Mouse (Mus musculus): ENCODE measurements around the gene Myo10. TPM values are rescaled to one million over a fixed set of nuclear protein-coding genes. Genes with fewer than 3 reads are reported as not detected.

Gene Myo10
- polyA plus RNA-seq, 1 experiment from 2014 or later, result 3.9 TPM

DNA sequence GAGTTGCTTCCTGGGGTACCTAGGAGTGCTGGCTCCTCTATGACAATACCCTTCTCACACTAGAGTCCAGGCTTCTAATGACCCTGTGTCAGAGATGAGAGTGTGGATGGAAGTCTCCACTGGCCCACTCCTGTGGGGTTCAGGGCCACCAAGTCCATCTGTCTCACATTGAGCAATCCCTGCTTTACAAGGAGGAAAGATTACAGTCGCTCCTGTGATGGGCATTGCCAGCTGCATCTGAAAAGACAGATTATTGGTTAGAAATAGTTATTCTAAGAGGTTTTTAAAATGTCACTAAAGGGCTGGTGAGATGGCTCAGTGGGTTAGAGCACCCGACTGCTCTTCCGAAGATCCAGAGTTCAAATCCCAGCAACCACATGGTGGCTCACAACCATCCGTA is 72.4 kb downstream of the Myo10 start:
- H3K9ac ChIP-seq, result no peak overlapping the region
- no peak overlapping the region for H3K4me3 ChIP-seq (replicated peaks)
- no peaks in the 10 kb centered on the region for H3K36me3 ChIP-seq (replicated peaks)
- no peak for ATAC-seq (ENCODE audit: insufficient read depth)
- H3K4me1 ChIP-seq (replicated peaks), result 0 out of 2 replicates have a peak, but pooled peaks cover 11% of the 10 kb centered on the region
- WGBS (ENCODE audit: insufficient replicate concordance), result 81% methylated on average over 4 of the region's 4 CpGs
- H3K27me3 ChIP-seq, result no peaks in the 10 kb centered on the region
- no peak overlapping the region for H3K27ac ChIP-seq (replicated peaks)
- no peaks in the 10 kb centered on the region for H3K9me3 ChIP-seq (replicated peaks)
- no peak overlapping the region for H3K4me2 ChIP-seq

DNA sequence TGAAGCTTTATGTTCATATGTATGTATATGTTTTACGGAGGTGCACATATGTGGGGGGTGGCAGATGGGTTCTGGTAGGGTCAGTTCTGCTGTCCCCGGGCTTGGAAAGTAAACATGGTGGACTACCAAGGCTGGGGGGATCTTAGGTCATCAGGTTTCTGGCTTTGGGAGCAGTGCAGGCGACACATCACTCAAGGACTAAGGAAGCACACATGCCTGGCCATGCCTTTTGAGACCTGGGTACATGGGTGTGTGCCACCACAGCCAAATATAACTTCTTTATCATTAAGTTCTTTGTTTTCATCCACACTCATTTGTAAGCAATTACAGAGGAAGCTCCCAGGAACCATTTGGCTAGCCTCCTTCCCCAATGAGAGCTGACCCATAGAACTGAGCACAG is 72.9 kb downstream of the Myo10 start:
- Histone ChIP-seq H3K36me3 (replicated peaks) (no peaks in the 10 kb centered on the region), H3K9ac (no peak overlapping the region), H3K4me1 (replicated peaks) (0 out of 2 replicates have a peak, but pooled peaks cover 11% of the 10 kb centered on the region), H3K9me3 (replicated peaks) (no peaks in the 10 kb centered on the region), H3K27me3 (no peaks in the 10 kb centered on the region), H3K4me3 (replicated peaks) (no peak overlapping the region), H3K4me2 (no peak overlapping the region), H3K27ac (replicated peaks) (no peak overlapping the region)
- no peak for ATAC-seq (ENCODE audit: insufficient read depth)
- 62% methylated on average over 3 of the region's 3 CpGs for WGBS (ENCODE audit: insufficient replicate concordance)

DNA sequence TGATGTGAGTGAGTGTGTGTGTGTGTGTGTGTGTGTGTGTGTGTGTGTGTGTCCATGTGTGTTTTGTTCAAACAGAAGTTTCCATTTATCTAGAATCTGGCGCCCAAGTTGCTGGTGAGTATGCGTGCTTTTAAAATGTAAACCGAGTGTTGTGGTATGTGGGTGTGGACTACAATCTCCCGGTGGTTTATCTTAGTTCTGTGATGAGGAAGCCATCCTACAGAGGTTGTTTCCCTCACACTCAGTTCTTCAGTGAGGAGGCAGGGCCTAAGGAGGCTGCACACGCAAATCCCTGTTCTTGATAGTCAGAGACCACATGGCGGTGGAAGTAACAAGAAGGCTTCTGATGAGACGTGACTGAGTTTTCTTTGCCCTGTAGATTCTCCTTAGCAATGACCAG is 73.6 kb downstream of the Myo10 start:
- 40% methylated on average over 7 of the region's 7 CpGs for WGBS (ENCODE audit: insufficient replicate concordance)
- no peaks in the 10 kb centered on the region for H3K36me3 ChIP-seq (replicated peaks)
- no peak for ATAC-seq (ENCODE audit: insufficient read depth)
- no peak overlapping the region for H3K4me2 ChIP-seq
- H3K27ac ChIP-seq (replicated peaks), result no peak overlapping the region
- 0 out of 2 replicates have a peak, but pooled peaks cover 11% of the 10 kb centered on the region for H3K4me1 ChIP-seq (replicated peaks)
- no peaks in the 10 kb centered on the region for H3K9me3 ChIP-seq (replicated peaks)
- H3K27me3 ChIP-seq, result no peaks in the 10 kb centered on the region
- no peak overlapping the region for H3K4me3 ChIP-seq (replicated peaks)
- H3K9ac ChIP-seq, result no peak overlapping the region

DNA sequence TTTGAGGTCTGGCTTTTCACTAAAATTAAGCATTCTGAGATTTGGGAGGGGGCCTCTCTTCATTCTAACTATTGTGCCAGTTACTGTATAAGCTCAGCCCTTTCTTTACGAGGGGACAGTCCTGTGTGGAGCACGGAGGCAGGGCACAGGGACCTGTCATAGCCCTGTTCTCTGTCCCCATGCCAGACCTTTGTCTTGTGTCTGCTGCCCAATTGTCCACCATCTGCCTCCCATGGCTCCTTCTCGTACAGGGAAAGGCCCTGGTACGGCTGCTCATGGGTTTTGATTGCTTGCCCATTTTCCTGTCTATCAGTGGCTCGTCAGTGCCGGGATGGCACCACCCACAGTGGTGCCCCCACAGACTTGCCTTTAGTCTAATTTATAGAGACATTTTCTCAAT is 74.3 kb downstream of the Myo10 start:
- Histone ChIP-seq H3K36me3 (replicated peaks) (no peaks in the 10 kb centered on the region), H3K9me3 (replicated peaks) (no peaks in the 10 kb centered on the region), H3K4me1 (replicated peaks) (0 out of 2 replicates have a peak, but pooled peaks cover 8% of the 10 kb centered on the region), H3K27me3 (no peaks in the 10 kb centered on the region), H3K4me2 (no peak overlapping the region), H3K27ac (replicated peaks) (no peak overlapping the region), H3K9ac (no peak overlapping the region), H3K4me3 (replicated peaks) (no peak overlapping the region)
- ATAC-seq (ENCODE audit: insufficient read depth), result no peak
- WGBS (ENCODE audit: insufficient replicate concordance), result 64% methylated on average over 6 of the region's 6 CpGs

DNA sequence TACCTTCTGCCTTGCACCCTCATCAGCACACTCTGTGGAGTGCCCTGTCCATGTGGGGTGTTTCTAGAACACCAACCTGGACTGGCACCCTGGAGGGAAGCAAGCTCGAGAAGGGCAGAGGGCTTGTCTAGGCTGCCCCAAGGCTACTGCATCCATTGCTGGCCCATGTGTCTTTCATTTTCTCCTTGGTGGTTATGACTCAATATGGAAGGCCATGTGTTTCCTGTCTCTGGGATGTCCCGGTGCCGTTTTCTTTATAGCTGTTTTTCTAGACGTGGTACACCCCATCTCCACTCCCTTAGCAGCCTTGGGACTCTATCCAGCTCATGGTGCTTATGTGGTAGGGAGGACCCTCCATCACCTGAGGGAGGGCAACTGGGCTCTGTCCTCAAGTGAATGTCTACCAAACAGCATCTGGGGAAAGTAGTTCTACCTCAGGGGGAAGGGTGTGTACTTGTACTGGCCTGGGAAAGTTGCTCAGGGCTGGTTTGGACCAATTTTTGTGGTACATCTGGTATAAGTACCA is 76.8 kb downstream of the Myo10 start:
- H3K4me1 ChIP-seq (replicated peaks), result no peaks in the 10 kb centered on the region
- no peak overlapping the region for H3K4me2 ChIP-seq
- H3K4me3 ChIP-seq (replicated peaks), result no peak overlapping the region
- no peak for ATAC-seq (ENCODE audit: insufficient read depth)
- no peaks in the 10 kb centered on the region for H3K27me3 ChIP-seq
- H3K27ac ChIP-seq (replicated peaks), result no peak overlapping the region
- 0 out of 2 replicates have a peak, but pooled peaks cover 3% of the 10 kb centered on the region for H3K36me3 ChIP-seq (replicated peaks)
- no peaks in the 10 kb centered on the region for H3K9me3 ChIP-seq (replicated peaks)
- no peak overlapping the region for H3K9ac ChIP-seq
- WGBS (ENCODE audit: insufficient replicate concordance), result 37% methylated on average over 4 of the region's 4 CpGs

DNA sequence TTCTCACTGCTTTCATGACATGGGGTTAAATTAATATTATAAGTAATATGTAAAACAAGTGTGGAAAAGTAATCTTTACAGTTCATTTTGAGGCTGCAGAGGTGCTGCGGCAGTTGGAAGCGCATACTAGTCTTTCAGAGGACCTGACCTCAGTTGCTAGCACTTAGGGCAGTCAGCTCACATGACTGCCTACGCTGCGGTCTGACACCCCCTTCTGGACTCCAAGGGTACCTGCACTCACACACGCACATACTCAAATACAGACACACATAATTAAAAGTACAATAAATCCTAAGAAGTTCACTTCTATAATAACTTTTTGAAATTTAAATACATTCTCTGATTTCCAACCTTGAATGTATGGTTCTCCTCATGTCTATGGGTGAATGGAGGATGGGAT is 80.3 kb downstream of the Myo10 start:
- no peak for ATAC-seq (ENCODE audit: insufficient read depth)
- H3K36me3 ChIP-seq (replicated peaks), result 0 out of 2 replicates have a peak, but pooled peaks cover 3% of the 10 kb centered on the region
- H3K9me3 ChIP-seq (replicated peaks), result no peaks in the 10 kb centered on the region
- no peak overlapping the region for H3K4me3 ChIP-seq (replicated peaks)
- no peak overlapping the region for H3K4me2 ChIP-seq
- H3K9ac ChIP-seq, result no peak overlapping the region
- H3K27me3 ChIP-seq, result no peaks in the 10 kb centered on the region
- 84% methylated on average over 5 of the region's 5 CpGs for WGBS (ENCODE audit: insufficient replicate concordance)
- H3K27ac ChIP-seq (replicated peaks), result no peak overlapping the region
- no peaks in the 10 kb centered on the region for H3K4me1 ChIP-seq (replicated peaks)

DNA sequence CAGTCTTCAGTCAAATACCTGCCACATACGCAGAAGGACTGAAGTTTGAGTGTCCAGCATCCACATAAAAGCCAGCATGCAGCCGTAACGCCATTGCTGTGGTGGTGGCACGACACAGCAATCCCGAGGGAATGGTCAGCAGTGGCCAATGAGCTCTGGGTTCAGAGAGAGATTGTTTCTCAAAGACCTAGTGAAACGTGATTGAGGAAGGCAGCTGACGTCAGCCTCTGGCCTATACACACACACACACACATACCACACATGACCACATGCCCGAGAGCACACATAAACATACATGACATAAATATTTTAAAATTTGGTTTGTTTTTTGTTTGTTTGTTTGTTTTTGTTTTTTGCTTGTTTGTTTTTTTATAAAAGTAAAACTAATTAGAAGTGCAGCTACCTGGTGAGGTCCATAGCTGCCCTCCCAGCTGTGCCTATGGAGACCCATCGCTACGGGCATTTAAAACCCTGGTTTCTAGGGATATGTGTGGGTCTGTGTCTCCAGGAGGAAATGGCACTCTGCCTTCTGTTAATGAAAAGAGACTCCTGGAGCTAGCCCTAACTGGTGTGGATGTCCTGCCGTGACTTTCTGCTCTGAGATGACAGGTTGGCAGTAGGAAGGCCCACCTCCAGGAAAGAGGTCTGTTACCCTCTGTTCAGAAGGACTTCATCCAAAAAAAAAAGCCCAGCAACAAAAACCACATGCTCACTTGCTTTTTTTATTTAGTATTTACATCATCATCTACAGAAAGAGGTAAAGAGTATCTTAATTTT is 82.7 kb downstream of the Myo10 start:
- H3K36me3 ChIP-seq (replicated peaks), result 0 out of 2 replicates have a peak, but pooled peaks cover 3% of the 10 kb centered on the region
- H3K9me3 ChIP-seq (replicated peaks), result no peaks in the 10 kb centered on the region
- 76% methylated on average over 11 of the region's 11 CpGs for WGBS (ENCODE audit: insufficient replicate concordance)

DNA sequence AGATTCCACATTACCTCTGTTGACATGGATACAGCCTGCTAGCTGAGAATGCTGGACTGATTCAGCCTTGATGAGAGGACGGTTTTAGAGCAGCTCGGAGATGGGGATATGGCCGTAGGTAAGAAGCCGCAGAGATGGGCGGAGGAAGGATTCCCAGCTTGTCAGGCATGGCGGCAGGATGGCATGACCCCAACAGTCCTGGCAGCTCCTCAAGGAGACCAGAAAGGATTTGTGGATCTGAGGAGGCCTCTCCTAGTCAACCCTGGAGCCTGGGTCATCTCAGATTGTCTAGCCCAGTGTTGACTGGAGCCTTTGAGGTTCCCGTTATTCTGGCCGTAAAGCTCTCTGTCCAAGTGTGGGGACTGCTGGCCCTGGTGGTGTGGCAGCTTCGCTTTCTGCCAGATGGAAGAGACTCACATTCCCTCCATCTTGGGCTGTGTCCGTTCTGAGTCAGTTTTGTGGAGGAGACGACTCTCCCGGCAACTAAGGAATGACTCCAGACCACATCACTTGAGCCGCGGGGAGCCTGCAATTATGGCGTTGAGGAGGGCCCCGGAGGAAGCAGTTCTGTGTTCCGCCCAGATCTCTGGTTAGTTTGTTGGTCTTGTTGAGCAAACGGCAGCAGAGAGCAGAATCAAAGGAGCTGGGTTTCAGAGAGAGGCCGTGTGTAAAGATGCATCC is 84.7 kb downstream of the Myo10 start:
- 72% methylated on average over 19 of the region's 19 CpGs for WGBS (ENCODE audit: insufficient replicate concordance)
- H3K27me3 ChIP-seq, result no peaks in the 10 kb centered on the region

More for the DNA sequence above, 82.7 kb downstream of the Myo10 start:
- H3K27ac ChIP-seq (replicated peaks), result no peak overlapping the region
- H3K4me1 ChIP-seq (replicated peaks), result no peaks in the 10 kb centered on the region
- no peak overlapping the region for H3K4me2 ChIP-seq
- ATAC-seq (ENCODE audit: insufficient read depth), result no peak
- no peak overlapping the region for H3K9ac ChIP-seq
- no peaks in the 10 kb centered on the region for H3K27me3 ChIP-seq
- no peak overlapping the region for H3K4me3 ChIP-seq (replicated peaks)

DNA sequence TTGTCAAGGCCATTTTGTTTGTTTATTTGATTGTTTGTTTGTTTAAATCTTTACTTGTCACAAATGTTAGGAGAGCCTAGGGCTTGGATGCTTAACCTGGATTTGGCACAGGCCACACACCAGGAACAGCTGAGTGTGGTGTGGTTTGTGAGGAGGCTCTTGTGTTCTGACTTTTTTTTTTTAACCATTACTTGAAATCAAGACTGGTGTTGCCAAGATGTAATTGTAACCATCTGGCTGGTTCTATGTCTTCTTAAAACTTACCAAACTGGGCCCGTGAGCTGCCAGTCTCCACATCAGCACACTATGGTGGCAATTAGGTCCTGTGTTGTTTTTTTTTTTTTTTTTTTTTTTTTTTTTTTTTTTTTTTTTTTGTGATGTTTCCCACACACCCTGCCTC is 85.6 kb downstream of the Myo10 start:
- H3K27me3 ChIP-seq, result no peaks in the 10 kb centered on the region
- no peaks in the 10 kb centered on the region for H3K4me1 ChIP-seq (replicated peaks)
- ATAC-seq (ENCODE audit: insufficient read depth), result no peak
- WGBS (ENCODE audit: insufficient replicate concordance), result 55% methylated on average over 1 of the region's 1 CpGs
- H3K4me3 ChIP-seq (replicated peaks), result no peak overlapping the region
- H3K4me2 ChIP-seq, result no peak overlapping the region
- H3K27ac ChIP-seq (replicated peaks), result no peak overlapping the region
- H3K9ac ChIP-seq, result no peak overlapping the region
- H3K9me3 ChIP-seq (replicated peaks), result no peaks in the 10 kb centered on the region
- H3K36me3 ChIP-seq (replicated peaks), result no peaks in the 10 kb centered on the region

More for the DNA sequence above, 84.7 kb downstream of the Myo10 start:
- ATAC-seq (ENCODE audit: insufficient read depth), result no peak
- Histone ChIP-seq H3K4me2 (no peak overlapping the region), H3K27ac (replicated peaks) (no peak overlapping the region), H3K9me3 (replicated peaks) (no peaks in the 10 kb centered on the region), H3K36me3 (replicated peaks) (0 out of 2 replicates have a peak, but pooled peaks cover 3% of the 10 kb centered on the region), H3K4me1 (replicated peaks) (no peaks in the 10 kb centered on the region), H3K4me3 (replicated peaks) (no peak overlapping the region), H3K9ac (no peak overlapping the region)

DNA sequence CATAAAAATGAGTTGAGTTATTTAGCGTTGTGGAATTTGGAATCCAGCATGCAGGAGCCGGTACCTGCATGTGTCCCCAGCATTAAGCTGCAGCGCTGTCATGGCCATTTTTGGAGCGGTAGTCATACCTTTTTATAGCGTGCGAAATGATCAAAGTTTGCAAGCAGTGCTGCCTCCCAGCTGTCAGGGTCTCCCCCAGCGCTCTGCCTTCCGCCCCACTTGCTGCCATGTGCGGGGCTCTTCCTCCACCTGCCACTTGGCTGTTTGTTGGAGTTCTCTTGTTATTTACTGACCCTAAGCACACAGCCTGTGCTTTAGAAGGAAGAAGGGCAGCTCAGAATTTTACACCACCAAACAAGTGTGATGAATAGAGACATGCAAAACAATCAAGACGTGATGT is 88.6 kb downstream of the Myo10 start:
- Histone ChIP-seq H3K27ac (replicated peaks) (no peak overlapping the region), H3K27me3 (no peaks in the 10 kb centered on the region), H3K4me2 (no peak overlapping the region), H3K36me3 (replicated peaks) (no peaks in the 10 kb centered on the region), H3K9me3 (replicated peaks) (no peaks in the 10 kb centered on the region), H3K4me1 (replicated peaks) (no peaks in the 10 kb centered on the region; the same call in 1 of the 2 replicates), H3K9ac (no peak overlapping the region), H3K4me3 (replicated peaks) (no peak overlapping the region)
- WGBS (ENCODE audit: insufficient replicate concordance), result 81% methylated on average over 10 of the region's 10 CpGs
- ATAC-seq (ENCODE audit: insufficient read depth), result no peak

DNA sequence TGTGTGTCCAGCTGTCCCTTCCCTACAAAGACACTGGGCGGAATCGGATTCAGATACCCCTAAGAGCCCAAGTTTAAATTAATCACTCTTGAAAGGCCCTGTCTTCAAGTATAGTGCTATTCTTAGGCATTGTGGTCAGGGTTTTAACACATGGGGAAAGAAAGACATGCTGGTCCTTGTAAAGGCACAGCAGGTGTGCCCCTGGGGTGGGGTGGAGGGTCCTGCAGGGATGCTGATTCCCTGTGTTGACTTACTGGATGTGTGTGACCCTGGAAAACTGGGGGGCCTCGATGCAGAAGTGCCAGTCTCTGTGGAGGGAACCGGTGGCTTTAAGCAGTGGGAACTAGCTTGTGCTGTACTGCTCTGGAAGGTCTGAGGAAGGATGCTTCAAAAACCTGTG is 90.6 kb downstream of the Myo10 start:
- Histone ChIP-seq H3K9me3 (replicated peaks) (no peaks in the 10 kb centered on the region), H3K4me3 (replicated peaks) (no peak overlapping the region), H3K36me3 (replicated peaks) (no peaks in the 10 kb centered on the region), H3K4me2 (no peak overlapping the region), H3K27ac (replicated peaks) (no peak overlapping the region), H3K4me1 (replicated peaks) (no peaks in the 10 kb centered on the region; the same call in 1 of the 2 replicates), H3K27me3 (no peaks in the 10 kb centered on the region), H3K9ac (no peak overlapping the region)
- WGBS (ENCODE audit: insufficient replicate concordance), result 59% methylated on average over 4 of the region's 4 CpGs
- ATAC-seq (ENCODE audit: insufficient read depth), result no peak

Data from liver, embryonic 15.5 days (tissue).